Mouse (Mus musculus): Measurements from ENCODE around the gene Atp1b2.

The Atp1b2 gene

DNA sequence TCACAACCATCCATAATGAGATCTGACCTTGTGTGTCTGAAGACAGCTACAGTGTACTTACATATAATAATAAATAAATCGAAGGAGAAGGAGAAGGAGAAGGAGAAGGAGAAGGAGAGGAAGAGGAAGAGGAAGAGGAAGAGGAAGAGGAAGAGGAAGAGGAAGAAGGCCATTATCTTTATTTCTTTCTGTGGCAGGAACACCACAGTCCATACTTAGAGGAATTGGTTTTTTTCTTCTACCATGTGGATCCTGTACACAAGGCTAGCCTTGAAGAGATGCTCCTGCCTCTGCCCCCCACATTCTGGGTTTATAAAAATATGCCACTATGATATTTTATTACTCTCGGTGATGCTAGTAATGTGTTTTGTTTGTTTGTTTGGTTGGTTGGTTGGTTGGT, 1.1 kb upstream of the Atp1b2 start:
- no peak for DNase-seq (ENCODE audit: low spot score)

DNA sequence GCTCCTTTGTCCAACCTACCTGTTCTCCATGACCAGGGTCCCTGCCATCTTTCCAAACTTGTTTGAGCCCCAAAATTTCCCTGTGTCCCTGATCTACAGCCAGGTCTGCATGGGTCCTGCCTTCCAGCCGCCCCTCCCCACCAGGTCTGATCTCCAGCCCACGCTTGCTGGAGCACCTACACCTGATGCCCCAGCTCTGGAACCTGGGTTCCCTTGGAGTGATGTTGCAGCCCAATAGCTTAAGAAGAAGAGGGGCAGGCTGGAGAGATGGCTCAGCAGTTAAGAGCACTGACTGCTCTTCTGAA, 701 bp upstream of the Atp1b2 start:
- no peak for DNase-seq (ENCODE audit: low spot score)

DNA sequence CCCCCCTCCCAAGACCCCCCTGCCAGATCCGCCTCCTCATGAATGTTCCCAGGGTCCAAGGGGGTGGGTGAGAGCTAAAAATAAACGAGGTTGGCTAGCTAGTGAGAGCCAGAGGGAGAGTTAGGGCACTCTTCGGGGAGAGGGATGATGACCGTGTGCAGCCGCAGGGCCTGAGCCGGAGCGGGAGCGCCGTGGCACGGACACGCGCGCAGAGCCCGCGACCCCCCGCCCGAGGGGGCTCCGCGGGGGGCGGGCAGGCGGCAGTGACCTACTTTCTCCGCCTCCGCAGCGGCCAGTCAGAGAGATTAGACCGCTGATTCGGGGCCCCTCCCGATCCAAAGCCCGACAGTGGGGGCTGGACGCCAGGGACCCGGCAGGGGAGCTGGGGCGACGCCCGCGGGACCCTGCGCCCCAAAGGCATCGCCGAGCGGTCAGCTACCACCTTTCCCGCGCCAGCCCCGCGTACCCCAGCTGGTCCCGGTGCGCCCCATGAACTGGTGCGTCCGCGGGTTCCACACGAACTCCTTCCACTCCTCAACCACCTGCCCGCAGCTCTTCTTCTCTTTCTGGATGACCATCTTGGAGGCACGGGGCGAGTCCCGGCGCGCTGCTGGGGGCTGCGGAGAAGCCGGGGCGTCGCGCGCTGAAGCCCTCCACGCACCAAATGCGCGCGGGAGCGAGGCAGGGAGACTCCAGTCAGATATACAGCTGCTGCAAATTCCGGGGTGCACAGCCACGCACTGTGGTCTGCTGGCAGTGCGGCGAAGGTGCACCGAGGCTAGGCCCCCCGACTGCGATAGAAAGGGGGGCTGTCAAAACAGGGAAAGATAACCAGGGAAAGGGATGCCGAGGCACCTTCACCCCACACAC, 712 bp downstream of the Atp1b2 start:
- no peak for DNase-seq (ENCODE audit: low spot score)

DNA sequence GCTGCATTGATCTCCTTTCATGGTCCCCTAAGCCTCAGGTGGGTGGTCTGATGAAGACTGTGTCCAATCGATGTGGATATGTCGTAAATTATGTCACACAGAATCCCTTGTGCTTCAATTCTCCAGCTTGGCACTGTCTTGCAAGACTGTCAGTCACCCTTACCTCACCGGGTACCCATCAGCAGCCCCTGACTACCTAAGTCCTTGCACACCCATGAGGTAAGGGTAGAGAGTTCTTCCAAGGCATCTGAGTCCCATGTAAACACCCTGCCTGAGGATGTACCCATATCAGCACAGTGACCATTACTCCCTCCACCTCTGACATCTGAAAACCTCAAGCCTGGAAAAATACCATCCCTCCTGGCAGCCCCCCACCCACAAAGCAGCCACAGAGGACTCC, 1.4 kb downstream of the Atp1b2 start:
- no peak for DNase-seq (ENCODE audit: low spot score)

DNA sequence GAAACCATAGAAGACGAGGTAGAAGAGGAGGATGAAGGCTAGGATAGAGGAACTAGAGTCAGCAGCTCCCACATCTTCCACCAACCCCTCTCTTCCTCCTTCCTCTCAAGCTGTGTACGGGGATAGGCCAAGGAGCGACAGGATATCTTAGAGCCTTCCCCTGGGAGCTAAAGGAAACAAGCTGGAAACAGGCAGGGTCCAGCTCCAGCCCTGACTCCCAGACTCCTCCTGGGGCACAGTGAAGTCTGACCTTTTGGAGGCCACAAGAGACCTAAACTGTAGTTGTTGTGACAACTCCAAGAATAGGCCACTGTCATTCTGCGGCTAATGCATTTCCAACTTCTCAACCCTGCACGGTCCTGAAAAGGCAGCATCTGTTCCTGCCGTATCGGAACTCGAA, 2.2 kb downstream of the Atp1b2 start:
- no peak for DNase-seq (ENCODE audit: low spot score)

DNA sequence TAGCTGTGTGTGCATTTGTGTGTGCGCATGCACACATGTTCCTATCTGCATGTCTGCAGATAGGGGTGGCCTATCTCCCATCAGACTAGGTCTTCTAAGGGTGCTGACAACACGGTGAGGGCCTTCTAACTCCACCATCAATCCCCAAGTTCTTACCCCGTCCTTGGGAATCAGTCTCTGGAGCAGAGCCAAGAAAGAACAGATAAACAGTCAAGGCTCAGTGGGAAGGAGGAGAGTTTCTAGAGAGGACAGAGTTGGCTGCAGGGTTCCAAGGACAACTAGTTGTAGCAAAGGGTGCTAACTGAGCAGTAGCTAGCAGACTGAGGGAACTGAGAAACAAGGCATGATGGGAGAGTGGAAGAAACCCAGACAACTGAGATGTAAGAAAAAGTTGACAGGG, 4.0 kb downstream of the Atp1b2 start:
- DNase-seq (ENCODE audit: low spot score) = no peak

DNA sequence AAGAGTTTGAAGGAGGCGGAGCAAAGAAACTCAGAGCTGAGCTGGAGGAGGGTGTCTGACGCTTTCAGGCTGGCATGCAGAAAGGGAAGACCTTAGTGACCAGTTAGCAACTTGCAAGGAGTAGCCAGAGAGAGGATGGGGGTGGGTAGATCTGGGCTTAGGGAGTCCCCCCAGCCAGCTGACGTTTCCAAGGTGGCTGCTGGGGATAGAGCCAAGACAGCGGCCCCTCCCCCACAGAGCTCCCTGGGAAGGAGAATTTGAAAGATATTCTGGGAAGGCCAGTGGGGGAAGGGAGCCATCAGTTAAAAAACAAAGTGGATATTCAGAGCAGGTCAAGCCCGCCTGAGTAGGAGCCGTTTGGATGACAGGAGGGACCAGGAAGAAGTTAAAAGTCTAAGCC, 5.6 kb downstream of the Atp1b2 start:
- no peak for DNase-seq (ENCODE audit: low spot score)

DNA sequence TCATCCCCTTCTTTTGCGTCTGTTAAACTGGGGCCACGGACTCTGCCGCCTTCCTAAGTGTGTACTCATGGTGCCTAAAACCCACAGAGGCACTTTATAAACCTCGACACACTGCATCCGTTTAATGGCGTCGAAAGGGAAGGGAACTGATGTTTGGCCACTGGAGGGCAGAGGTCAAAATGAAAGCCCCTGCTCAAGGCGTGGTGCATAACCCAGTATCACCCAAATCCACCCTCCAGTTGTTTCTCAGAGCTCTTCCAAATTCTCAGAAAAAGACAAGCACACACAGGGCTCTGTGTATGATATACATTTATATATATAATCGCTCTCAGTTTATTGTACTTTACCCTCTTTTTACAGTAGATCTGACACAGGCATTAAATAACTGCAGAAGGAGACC, 6.3 kb downstream of the Atp1b2 start:
- DNase-seq (ENCODE audit: low spot score) = no peak

DNA sequence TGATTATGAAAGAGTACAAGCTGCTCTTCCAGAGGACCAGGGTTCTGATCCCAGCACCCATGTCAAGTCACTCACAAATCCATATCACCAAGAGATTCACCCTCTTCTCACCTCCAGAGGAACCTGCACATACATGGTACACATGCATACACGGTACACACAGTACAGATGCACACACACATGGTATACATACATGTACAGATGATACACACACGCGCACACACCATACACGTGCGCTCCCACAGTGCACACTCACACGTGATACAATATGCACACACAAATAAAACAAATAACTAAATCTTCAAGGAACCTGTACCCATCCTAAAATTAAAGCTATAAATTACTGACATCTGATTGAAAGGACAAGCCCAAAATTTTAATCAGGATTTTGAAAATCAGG, 10.9 kb downstream of the Atp1b2 start:
- no peak for DNase-seq (ENCODE audit: low spot score)

DNA sequence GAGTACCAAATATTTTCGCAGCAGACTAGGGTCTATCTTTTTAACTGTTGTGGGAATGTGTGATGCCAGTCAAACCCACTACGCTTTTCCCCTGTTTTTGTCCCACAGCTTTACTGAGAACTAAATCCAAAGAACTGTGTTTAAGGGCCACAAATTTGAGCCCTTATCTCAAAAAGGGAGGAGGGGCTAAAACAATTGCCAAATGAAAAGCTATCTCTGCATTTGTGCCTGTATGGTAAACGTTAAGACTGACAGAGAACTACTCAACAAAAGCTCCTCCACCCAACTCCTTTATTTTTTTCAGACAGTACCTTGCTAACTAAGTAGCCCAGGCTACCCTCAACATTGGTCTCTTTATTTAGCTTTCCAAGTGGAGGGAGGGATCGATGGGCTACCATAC, 12.9 kb downstream of the Atp1b2 start:
- no peak for DNase-seq (ENCODE audit: low spot score)

DNA sequence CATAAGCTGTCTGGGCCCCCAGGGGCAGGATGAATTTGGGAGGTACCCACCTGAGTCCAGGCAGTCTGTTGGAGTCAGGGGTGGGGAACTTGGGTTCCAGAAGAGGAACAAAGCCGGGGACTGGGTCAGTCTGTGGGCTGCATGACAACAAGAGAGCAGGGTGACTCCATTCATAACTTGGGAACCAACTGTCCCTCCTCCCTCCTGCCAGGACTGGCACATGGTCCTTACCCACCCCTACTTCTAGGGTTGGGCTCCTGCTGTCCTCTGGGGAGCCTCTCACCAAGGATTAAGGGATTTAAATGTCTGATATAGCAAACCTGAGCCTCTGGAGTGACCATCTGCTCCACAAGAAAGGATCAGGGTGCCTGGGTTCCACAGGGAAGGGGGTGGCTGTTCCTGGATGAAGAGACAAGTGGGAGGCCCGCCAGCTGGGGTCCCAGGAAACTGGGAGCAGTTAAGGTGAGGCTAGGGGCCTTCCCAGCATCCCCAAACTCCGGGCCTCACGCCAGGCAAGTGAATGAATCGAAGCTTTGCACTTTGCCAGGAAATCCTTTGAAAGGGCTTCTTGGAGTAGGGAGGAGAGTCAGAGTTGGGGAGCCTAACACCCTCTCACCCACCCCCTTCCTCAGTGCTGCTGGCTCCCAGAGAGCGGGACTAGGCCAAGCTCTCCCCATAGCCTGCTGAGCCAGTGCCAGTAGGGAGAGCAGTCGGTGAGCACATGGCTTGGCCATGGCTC, 13.7 kb downstream of the Atp1b2 start:
- no peak for DNase-seq (ENCODE audit: low spot score)

DNA sequence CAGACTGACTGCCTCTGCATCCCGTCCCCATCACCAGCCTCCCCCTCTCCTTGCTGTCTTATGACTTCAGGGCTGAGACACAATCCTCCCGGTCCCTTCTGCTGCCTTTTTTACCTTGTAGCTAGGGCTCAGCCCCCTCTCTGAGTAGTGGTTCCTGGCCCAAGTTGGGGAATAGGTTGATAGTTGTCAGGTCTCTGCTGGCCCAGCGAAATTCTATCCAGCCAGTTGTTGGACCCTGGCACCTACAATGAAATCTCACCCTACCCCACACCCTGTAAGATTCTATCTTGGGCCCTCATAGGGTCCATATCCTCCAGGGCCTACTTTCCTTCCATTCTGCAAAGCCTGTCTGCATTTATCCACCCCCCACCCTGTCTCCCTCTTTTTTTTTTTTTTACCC, 14.3 kb downstream of the Atp1b2 start:
- no peak for DNase-seq (ENCODE audit: low spot score)

DNA sequence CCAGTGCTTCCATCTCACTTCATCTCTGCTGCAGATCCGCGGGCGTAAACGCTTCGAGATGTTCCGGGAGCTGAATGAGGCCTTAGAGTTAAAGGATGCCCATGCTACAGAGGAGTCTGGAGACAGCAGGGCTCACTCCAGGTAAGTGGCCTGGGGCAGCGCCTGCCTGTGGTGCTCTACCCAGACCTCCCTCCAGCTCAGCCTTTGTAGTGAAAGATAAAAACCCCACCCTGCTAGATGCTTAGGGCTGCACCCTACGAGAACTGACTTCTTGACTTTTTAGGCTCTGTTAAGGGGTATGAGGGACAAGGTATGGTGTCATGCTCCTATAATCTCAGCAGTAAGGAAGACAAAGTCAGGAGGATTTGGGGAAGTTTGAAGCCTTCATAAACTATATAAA, 15.1 kb downstream of the Atp1b2 start:
- no peak for DNase-seq (ENCODE audit: low spot score)

DNA sequence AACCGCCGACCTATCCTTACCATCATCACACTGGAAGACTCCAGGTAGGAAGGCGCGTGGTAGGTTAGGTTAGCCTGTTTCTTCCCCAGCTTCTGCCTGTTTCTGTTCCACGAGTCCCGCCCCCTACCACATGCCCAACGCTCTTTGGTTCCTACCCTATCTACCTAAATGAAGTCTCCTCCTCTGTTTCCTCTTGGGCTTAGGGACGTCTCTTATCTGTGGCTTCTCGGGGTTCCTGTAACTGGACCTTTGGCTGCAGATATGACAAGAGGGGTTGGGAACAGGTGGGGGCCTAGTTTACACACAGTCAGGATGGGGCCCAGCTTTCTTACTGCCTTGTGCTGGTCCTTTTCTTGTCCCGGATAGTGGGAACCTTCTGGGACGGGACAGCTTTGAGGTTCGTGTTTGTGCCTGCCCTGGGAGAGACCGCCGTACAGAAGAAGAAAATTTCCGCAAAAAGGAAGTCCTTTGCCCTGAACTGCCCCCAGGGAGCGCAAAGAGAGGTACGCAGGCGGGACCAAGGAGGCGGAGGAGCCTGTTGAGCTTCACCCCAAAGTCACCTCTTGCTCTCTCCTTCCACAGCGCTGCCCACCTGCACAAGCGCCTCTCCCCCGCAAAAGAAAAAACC, 16.4 kb downstream of the Atp1b2 start:
- no peak for DNase-seq (ENCODE audit: low spot score)

DNA sequence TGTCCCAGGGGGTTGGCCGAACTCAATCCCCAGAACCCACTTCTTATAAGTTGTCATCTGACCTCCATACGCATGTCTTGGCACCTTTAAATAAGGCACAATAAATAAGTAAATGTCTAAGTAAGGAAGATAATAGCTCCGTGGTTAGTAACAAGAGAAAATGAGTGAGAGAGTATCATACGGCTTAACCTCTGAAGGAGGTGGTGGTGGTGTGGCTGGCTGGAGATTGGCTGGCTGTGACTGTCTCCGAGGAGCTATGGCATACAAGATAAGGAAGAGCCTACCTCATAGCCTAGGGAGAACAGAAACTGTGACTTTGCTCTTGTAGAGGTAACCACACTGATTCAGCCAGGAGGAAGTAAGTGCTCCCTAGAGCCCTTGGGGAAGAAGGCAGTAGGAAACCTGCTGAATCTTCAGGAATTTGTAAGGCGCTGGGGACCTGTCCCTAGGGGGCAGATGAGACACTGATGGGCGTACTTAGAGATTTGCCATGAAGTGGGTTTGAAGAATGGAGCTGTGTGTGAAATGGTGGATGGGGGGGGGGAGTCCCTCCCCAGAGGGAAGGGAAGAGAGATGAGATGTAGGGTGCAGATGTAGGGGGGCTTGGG, 19.9 kb downstream of the Atp1b2 start:
- peak; percentile 47 for DNase-seq (ENCODE audit: low spot score)

DNA sequence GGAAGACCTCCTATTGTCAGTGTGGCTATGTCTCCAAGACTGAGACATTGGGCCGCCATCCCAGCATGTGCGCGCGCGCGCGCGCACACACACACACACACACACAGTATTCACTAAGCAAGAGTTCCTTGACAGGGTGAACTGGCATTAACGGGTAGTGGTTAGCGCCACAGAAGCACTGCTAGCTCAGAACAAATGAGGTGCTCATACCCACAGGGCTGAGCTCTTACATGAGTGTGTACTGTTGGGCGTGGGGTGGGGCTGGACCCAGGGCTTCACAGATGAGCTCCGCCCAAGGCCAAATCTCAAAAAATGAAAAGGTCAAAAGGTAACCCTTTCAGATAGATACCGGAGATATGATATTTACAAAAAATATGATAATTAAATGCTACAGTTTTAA, 20.8 kb downstream of the Atp1b2 start:
- no peak for DNase-seq (ENCODE audit: low spot score)

DNA sequence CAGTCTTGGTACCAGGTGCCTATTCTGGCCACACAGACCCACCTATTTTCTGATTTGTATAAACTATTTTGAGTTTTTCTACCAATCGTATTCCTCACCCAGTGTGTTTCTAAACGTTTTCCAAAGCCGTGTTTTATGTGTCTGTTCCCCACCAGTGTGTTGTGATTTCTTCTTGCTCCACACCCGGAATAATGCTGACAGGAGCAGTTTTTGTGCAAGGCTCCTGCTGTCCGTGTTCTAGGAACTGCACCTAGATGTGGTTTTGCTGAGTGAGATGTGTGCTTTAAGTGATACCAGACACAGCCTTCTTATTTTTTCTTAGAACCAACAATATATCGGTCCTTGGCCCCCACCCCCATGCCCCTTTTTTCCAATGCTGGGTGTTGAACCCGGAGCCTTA, 21.7 kb downstream of the Atp1b2 start:
- DNase-seq (ENCODE audit: low spot score) = no peak

DNA sequence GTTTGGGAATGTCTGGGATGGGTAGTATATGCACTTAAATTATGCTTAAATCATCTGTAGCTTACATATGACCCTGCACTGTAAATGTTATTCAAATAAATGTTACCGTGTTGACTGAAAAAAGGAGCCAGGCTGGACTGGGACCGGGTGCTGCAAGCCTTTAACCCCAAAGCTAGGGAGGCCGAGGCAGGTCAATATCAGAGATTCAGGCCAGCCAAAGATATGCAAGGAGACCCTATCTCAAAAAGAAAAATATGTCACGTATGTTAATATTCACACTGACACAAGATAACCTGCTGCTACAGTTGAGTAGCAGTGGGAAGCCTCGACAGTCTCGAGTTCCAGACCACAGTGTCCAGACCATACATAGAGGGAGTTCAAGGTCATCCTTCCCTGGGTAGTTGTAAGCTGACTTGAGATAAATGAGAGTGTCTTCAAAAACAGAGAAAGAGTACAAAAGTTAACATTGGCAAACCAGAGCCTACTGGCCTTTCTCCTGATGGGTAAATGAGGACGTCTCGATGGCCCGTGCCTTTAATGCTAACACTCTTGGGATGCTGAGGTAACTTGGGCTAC, 23.4 kb downstream of the Atp1b2 start:
- no peak for DNase-seq (ENCODE audit: low spot score)

DNA sequence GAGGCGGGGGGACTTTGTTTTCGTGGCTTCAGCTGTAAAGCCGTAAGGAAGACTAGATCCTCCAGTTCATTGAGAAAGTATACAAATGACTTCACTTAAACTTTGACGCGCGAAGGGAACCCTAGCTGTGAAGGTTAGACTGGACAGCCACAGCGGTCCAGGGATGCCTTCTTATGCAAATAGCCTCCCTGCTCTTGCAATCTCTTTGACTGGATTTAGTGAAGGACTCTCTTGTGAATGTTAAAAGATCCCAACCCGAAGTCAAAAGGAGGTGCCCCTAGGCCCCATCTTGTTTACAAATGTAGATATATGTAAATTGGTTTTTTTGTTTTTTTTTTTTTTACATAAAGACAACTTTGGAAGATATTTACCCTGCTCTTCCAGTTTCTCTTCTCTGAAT, 23.9 kb downstream of the Atp1b2 start:
- no peak for DNase-seq (ENCODE audit: low spot score)

DNA sequence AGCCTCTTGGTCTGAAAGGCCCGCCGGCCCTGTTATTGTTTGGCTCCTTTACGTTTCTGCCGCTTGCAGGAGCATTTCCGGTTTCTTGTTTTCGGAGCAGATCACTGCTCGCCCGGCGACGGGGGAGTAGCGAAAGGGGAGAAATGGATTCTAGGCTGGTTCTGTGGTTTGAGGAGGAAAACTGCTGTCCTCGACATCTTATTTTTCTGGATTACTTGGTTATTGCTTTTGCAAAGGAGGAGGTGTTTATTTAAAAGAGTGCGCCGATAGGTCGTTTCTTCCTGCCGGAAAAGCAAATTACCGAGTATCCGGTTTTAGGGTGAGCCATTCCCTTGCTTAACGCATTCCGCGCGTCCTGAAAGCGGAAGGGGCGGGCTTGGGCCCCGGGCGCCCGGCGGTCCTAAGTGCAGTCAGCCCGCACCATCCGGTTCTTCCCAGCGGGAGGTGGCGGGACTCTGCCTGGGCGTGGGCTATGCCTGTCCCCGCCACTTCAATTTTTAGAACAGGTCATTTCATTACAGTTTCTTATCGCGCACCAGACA, 24.5 kb downstream of the Atp1b2 start:
- peak; percentile 85 for DNase-seq (ENCODE audit: low spot score)

DNA sequence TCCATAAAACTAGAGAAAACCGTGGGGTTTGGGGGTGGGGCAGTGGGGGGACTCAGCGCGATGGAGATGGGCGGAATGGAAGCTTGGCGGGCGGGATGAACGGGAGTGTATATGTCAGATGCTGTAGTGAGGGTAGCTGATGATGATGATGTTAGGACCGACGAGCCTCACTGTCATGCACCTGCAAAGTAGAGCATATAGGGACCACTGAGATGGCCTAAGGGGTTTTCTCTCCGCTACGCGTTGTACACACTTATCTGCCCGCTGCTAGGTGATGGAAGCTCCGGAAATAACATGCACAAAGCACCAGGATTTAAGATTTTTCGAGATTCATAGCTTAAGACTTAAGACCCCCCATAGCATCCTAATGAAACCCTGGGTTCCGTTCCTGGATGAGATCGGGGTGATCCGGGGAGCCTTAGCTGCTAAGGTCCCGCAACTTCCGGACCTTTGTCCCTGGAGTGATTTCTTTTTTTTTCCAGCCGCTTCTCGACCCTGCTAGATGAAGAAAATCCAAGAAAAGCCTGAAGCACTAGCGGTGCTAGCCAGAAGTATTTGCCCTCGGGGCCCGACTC, 25.1 kb downstream of the Atp1b2 start:
- DNase-seq (ENCODE audit: low spot score) = peak; percentile 25

DNA sequence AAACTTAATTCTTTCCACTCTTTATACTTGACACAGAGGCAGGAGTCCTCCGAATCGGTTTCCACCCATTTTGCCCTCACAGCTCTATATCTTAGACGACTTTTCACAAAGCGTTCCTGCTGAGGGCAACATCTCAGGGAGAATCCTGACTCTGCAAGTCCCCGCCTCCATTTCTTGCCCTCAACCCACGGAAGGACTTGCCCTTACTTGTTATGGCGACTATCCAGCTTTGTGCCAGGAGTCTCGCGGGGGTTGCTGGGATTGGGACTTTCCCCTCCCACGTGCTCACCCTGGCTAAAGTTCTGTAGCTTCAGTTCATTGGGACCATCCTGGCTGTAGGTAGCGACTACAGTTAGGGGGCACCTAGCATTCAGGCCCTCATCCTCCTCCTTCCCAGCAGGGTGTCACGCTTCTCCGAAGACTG, 25.6 kb downstream of the Atp1b2 start, which contains the start of the genes Wrap53 and Trp53:
Wrap53 (minus strand) TSS at position 165 of the 424 bp plus-strand sequence.
Trp53 (plus strand) TSS at position 269 of the 424 bp plus-strand sequence.
- DNase-seq (ENCODE audit: low spot score) = peak; percentile 82

Measured in spleen, adult 12 weeks (tissue).